Mouse (Mus musculus) 3T3-L1 (cell line): ENCODE measurements around the gene Acvr1c.

Source experiments
- DNase-seq: peaks from one replicate; pipeline ENCODE4 v3.0.0-alpha.2; 2015; ENCODE audit warnings: low read depth, low spot score

Gene Acvr1c

DNA sequence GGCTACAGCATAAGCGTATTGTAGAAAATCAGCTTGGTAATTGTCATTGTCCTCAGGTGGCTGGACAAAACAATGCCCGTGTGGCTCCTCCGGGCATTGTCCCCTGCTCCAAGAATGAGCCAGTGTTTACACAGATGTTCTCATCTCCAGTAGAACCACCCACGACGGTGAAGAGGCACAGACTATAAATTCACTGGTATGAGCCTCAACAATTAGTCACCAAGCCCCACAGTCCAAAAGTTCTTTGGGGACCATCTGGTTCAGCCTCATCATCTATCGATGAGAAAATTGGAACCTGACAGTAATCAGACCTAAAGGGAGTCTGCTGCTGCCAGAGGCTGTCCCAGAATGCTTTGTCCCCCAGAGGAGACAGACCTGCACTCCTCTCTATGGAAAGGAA lies 68.4 kb downstream of the Acvr1c start:
- no peak for DNase-seq

DNA sequence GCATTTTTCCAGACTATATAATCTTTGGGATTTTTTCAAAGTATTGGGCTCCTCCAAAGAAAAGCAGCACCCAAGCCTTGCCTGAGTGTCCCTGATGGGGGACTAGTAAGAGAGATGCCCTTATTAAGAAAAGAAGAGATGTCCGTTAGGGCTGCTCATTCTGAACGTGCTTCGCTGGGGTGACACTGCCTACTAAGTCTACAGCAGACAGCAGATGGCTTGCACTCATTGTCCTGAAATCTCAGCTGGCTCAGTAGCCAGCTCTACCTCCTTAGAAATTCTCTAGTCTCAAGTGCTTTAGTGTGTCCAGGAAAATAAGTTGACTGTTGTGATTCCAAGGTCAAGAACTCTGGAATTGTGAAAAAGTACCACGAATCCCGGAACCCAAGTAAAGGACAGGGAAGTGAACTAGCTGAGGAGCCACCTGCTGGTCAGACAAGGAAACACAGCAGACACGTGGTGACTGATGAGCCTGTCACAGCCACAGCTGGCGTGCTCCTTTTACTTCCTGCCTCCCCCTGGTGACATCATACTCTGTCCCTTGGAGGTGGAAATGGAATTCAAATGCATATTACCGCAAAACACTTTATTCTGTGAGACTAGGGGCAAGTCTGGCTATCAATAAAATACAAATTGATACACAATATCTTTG lies 75.3 kb downstream of the Acvr1c start:
- peak; percentile 62 for DNase-seq

DNA sequence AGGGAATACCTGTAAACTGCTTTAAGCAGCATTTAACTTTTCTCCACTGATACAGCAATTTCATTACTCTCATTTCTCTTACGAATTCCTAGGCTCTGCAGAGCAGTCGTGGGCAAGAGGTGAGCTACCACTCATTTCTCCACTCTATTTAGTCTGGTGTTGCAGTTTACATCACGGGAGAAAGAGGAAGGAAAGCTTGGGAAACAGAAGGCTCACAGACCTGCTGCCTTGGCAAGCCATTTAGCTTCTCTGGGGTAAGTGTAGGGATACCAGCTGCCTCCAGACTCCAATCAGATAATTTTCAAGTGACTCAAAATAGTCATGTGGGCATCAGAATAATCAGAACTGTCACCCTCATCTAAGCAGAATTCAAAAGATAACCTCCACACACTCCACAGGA lies 76.6 kb downstream of the Acvr1c start:
- no peak for DNase-seq

DNA sequence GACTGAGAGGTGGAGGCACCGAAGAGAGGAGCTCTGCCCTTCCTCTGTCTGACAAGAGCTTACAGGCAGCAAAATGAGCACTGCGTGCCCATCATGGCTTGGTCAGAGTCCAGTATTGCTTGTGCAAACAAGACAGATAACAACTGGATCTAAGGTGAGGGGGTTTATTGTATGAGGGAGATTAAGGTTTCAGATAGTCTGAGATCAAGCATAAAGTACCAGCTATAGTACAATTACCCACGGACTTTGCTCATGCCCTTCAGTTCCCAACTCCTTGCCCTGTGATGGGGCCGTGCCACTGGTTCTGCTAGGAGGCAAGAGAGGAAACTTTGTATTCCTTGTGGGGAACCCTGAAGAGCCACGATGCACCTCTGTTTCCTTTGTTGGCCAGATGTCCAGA lies 78.5 kb downstream of the Acvr1c start:
- no peak for DNase-seq

DNA sequence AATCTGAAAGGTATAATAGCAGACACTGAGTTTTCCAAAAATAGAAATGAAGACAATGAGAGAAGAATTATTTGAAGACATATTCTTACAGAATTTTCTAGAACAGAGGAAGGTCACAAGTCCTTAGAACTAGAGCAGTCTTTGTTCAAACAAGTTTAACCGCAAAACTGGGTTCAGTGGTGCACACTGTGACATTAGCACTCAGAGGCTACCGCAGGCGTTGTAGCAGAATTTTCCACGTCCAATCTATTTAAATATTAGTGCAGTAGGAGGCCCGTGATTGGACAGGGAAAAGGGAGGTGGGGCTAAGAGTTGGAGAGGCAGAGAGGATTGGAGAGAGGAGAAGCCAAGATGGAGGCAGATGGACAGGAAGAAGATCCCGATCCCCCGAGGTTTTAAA lies 81.2 kb downstream of the Acvr1c start:
- no peak for DNase-seq

DNA sequence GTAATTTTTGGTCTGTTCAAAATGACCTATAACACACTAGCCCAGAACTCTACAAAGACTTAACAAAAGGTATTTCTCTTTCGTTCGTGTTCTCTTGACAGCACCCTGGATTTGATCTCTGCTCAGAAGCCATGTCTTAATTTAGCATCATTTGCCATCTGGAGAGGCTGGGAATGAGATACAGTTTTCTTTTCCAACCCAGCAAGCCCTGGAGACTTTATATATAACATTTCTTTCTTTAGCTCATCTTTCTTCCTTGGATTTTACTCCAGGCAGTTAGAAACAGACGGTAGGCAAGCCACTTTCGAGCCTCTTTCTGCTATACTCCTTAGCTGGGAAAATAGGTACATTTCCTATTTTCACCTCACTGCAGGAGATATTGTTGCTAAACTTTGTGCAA lies 117.1 kb downstream of the Acvr1c start:
- no peak for DNase-seq

DNA sequence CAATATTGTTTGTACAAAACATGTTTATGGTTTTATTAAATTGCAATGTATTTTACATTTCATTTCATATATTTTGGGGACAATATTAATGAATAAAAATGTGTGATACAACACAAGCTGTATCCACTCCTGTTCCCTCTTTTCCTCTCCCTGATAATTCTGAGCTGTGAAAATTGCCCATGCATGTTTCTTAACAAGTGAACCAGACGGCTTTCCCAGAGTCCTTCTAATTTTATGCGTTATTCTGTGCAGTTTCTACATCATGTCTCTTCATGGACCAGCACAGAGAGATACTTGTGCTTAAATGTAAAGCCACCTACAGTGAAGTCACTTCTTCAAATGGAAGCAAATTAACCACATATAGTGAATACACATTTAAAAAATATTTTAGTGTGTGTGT lies 120.2 kb downstream of the Acvr1c start:
- no peak for DNase-seq
